Mouse (Mus musculus) lung, postnatal 0 days (tissue): Measurements from ENCODE around the gene Agtrap. TPM values are rescaled to one million over a fixed set of nuclear protein-coding genes. Genes with fewer than 3 reads are reported as not detected.

ENCODE experiments used
- ATAC-seq: fragments of 200-750 bp; cut with Nextera tagmentation; 2 replicates; pipeline ENCODE4 v1.8.0; 2017; ENCODE audit warnings: moderate library complexity
- DNase-seq: peaks from one replicate; pipeline ENCODE4 v3.0.0-alpha.2; 2016; ENCODE audit warnings: low spot score
- H3K27ac ChIP-seq: fragments of 300-500 bp; sonication (generic); 2 replicates; pipeline ENCODE4 v1.5.1; 2014; ENCODE audit warnings: antibody characterized with exemption, mild to moderate bottlenecking, low read length, mixed read lengths
- H3K27me3 ChIP-seq: fragments of 300-500 bp; sonication (generic); replicated peaks from 2 replicates; pipeline ENCODE4 v1.6.1; 2014; ENCODE audit warnings: low read length, mixed read lengths; ENCODE audit not compliant: insufficient read depth
- H3K36me3 ChIP-seq: fragments of 300-500 bp; sonication (generic); 2 replicates; pipeline ENCODE4 v1.6.1; 2014; ENCODE audit warnings: low read length, mixed read lengths; ENCODE audit not compliant: insufficient read depth
- H3K4me1 ChIP-seq: fragments of 300-500 bp; sonication (generic); 2 replicates; pipeline ENCODE4 v1.6.1; 2014; ENCODE audit warnings: antibody characterized with exemption, low read depth, low read length, mixed read lengths; ENCODE audit not compliant: insufficient read depth
- H3K4me2 ChIP-seq: fragments of 300-500 bp; sonication (generic); replicated peaks from 2 replicates; pipeline ENCODE4 v1.6.1; 2014; ENCODE audit warnings: low read depth, mild to moderate bottlenecking, low read length, moderate library complexity, mixed read lengths
- H3K4me3 ChIP-seq: fragments of 300-500 bp; sonication (generic); 2 replicates; pipeline ENCODE4 v1.5.1; 2014; ENCODE audit warnings: low read depth, low read length
- H3K9ac ChIP-seq: fragments of 300-500 bp; sonication (generic); replicated peaks from 2 replicates; pipeline ENCODE4 v1.6.1; 2014; ENCODE audit warnings: low read depth, mild to moderate bottlenecking
- H3K9me3 ChIP-seq: fragments of 300-500 bp; sonication (generic); 2 replicates; pipeline ENCODE4 v1.6.1; 2016; ENCODE audit warnings: low read length, mixed read lengths
- CTCF ChIP-seq: IDR thresholded peaks from 2 replicates; pipeline ENCODE4 v1.5.1; 2016; ENCODE audit warnings: antibody characterized with exemption, mild to moderate bottlenecking
- EP300 ChIP-seq: IDR thresholded peaks from 2 replicates; pipeline ENCODE4 v1.6.1; 2016; ENCODE audit warnings: antibody characterized with exemption, mild to moderate bottlenecking, control low read depth
- WGBS: fragments of 180-500 bp; shearing (Covaris S2); extraction: QIAGEN DNeasy Blood & Tissue Kit; methylation state at CpG from one replicate; pipeline ENCODE4 v1.1.7; 2014; 5-methylcytosine and 5-hydroxymethylcytosine counted together
- polyA plus RNA-seq: library from polyadenylated mRNA; unstranded; fragments of >200 nt; fragmentation: Nextera tagmentation; extraction: Ambion mirVana; gene quantifications from 2 replicates; pipeline ENCODE4 v1.2.1, GENCODE M21; 2015

The Agtrap gene
- polyA plus RNA-seq, 1 experiment from 2014 or later = 22.0 TPM

DNA sequence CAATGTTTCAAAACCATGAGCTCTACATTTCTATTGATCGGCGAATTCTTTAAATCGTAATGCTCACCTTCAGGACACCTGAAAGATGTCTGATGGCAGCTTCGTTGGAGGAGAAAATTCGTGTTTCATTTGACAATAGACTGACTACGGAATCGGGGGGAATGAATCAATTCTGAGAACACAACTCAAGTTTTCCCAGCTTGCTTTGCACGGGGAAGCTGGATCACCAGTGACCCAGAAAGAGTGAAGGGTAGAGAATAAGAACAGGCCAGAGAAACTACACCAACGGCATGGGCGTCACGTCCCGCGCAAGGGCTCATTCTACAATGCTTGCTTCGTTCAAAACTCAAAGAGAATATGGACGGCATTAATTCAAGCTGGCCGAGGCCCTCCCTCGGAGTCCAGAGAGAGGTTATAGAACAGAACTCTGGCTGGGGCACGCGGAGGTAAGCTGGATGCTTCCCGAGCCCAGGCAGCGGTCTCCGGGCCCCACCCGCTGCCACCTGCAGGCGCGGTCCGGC lies 49.7 kb downstream of the Agtrap start:
- TF ChIP-seq EP300 (no peak), CTCF (no peak; the same call in 1 of the 2 replicates)
- Histone ChIP-seq H3K4me3 (peak overlapping the region; percentile 73), H3K9me3 (no peaks in the 10 kb centered on the region), H3K36me3 (peaks cover 4% of the 10 kb centered on the region; the same call in 1 of the 2 replicates), H3K4me1 (peaks cover 17% of the 10 kb centered on the region; the same call in 1 of the 2 replicates), H3K27ac (peak overlapping the region; percentile 84), H3K27me3 (no peaks in the 10 kb centered on the region), H3K4me2 (peak overlapping the region; percentile 90), H3K9ac (peak overlapping the region; percentile 54)
- WGBS = 6% methylated on average over 26 of the region's 26 CpGs
- ATAC-seq (no peak), DNase-seq (no peak)

GRCm38 (mm10) chr4:148035440-148035839 lies 52.4 kb downstream of the Agtrap start:
- H3K36me3 ChIP-seq = peaks cover 4% of the 10 kb centered on the region; the same call in 1 of the 2 replicates

GRCm38 (mm10) chr4:148033858-148034410 lies 53.9 kb downstream of the Agtrap start:
- Histone ChIP-seq H3K27ac (no peak overlapping the region), H3K4me1 (no peaks in the 10 kb centered on the region), H3K27me3 (no peaks in the 10 kb centered on the region), H3K4me2 (no peak overlapping the region), H3K9ac (no peak overlapping the region), H3K36me3 (peaks cover 4% of the 10 kb centered on the region; the same call in 1 of the 2 replicates), H3K4me3 (no peak overlapping the region), H3K9me3 (no peaks in the 10 kb centered on the region)
- 83% methylated on average over 7 of the region's 7 CpGs for WGBS
- ATAC-seq (no peak), DNase-seq (no peak)
- TF ChIP-seq EP300 (no peak), CTCF (no peak)

More at GRCm38 (mm10) chr4:148035440-148035839, 52.4 kb downstream of the Agtrap start:
- DNase-seq (no peak), ATAC-seq (no peak)
- Histone ChIP-seq H3K4me3 (no peak overlapping the region), H3K9ac (no peak overlapping the region), H3K27ac (no peak overlapping the region), H3K4me2 (no peak overlapping the region), H3K9me3 (no peaks in the 10 kb centered on the region), H3K4me1 (peaks cover 8% of the 10 kb centered on the region; the same call in 1 of the 2 replicates), H3K27me3 (no peaks in the 10 kb centered on the region)
- TF ChIP-seq EP300 (no peak), CTCF (no peak)
- WGBS = 90% methylated on average over 3 of the region's 3 CpGs

DNA sequence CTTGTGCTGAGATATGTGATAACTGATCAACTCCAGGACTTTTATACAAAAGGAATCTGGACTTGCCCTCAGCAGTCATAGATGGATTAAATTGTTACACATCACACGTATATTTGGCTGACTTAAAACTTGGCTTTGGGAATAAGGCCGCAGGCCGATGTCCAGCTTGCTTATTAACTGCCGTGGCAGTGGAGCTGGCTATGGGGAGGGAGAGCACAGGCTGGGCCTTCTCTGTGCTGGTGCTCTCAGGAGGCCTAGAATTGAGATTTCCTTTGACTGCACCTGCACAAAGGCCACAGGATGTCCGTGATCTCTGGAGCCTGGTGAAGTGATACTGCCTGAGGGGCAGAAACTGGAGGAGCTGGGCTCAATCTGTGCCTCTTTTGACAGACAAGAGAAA lies 57.3 kb downstream of the Agtrap start:
- Histone ChIP-seq H3K4me2 (no peak overlapping the region), H3K9me3 (no peaks in the 10 kb centered on the region), H3K27me3 (no peaks in the 10 kb centered on the region), H3K9ac (no peak overlapping the region), H3K4me1 (no peaks in the 10 kb centered on the region), H3K36me3 (peaks cover 8% of the 10 kb centered on the region), H3K27ac (no peak overlapping the region), H3K4me3 (no peak overlapping the region)
- TF ChIP-seq CTCF (no peak), EP300 (no peak)
- DNase-seq = no peak
- WGBS = 83% methylated on average over 5 of the region's 5 CpGs
- ATAC-seq = no peak

GRCm38 (mm10) chr4:148029297-148029696 lies 58.5 kb downstream of the Agtrap start:
- ATAC-seq = no peak
- H3K4me1 ChIP-seq = no peaks in the 10 kb centered on the region
- H3K9me3 ChIP-seq = no peaks in the 10 kb centered on the region
- peaks cover 9% of the 10 kb centered on the region for H3K36me3 ChIP-seq
- 93% methylated on average over 7 of the region's 7 CpGs for WGBS
- TF ChIP-seq EP300 (no peak), CTCF (no peak)
- DNase-seq = no peak
- no peak overlapping the region for H3K27ac ChIP-seq
- no peak overlapping the region for H3K4me3 ChIP-seq
- no peak overlapping the region for H3K9ac ChIP-seq
- H3K4me2 ChIP-seq = no peak overlapping the region
- H3K27me3 ChIP-seq = no peaks in the 10 kb centered on the region

Other genes starting within 250 kb of the Agtrap start
- gene Zfp933, start 239.7 kb downstream of the Agtrap start, polyA plus RNA-seq = 3.6 and 4.8 TPM in 2 replicates
- gene Miip, start 219.2 kb downstream of the Agtrap start, polyA plus RNA-seq = 28.5 and 28.6 TPM in 2 replicates
- gene Fv1, start 219.1 kb downstream of the Agtrap start, polyA plus RNA-seq = 1.9 and 2.4 TPM in 2 replicates
- gene Mfn2, start 183.3 kb downstream of the Agtrap start, polyA plus RNA-seq = 19.7 and 22.5 TPM in 2 replicates
- gene Plod1, start 151.3 kb downstream of the Agtrap start, polyA plus RNA-seq = 40.8 and 43.2 TPM in 2 replicates
- 16.4 and 16.5 TPM in 2 replicates for gene 2510039O18Rik, start 147.1 kb downstream of the Agtrap start, polyA plus RNA-seq
- not detected in 2 replicates for gene Nppb, start 102.2 kb downstream of the Agtrap start, polyA plus RNA-seq
- gene Nppa, start 87.3 kb downstream of the Agtrap start, polyA plus RNA-seq = 1.6 and 2.8 TPM in 2 replicates
- 3.5 and 4.1 TPM in 2 replicates for gene Clcn6, start 49.2 kb downstream of the Agtrap start, polyA plus RNA-seq
- 14.0 and 14.2 TPM in 2 replicates for gene Mthfr, start 49.0 kb downstream of the Agtrap start, polyA plus RNA-seq
- 35.2 and 35.7 TPM in 2 replicates for gene Mad2l2, start 42.4 kb upstream of the Agtrap start, polyA plus RNA-seq
- 0.06 TPM in 2 replicates for gene Draxin, start 42.7 kb upstream of the Agtrap start, polyA plus RNA-seq
- gene Fbxo6, start 64.1 kb upstream of the Agtrap start, polyA plus RNA-seq = 53.1 and 58.5 TPM in 2 replicates
- gene Fbxo44, start 72.5 kb upstream of the Agtrap start, polyA plus RNA-seq = 7.1 and 8.4 TPM in 2 replicates
- gene Fbxo2, start 72.6 kb upstream of the Agtrap start, polyA plus RNA-seq = 0.42 and 0.66 TPM in 2 replicates
- gene Disp3, start 199.9 kb upstream of the Agtrap start, polyA plus RNA-seq = 0.02 and 0.12 TPM in 2 replicates